8 mouse cellular contexts compared by ENCODE assay signal in the genomic region with DNA sequence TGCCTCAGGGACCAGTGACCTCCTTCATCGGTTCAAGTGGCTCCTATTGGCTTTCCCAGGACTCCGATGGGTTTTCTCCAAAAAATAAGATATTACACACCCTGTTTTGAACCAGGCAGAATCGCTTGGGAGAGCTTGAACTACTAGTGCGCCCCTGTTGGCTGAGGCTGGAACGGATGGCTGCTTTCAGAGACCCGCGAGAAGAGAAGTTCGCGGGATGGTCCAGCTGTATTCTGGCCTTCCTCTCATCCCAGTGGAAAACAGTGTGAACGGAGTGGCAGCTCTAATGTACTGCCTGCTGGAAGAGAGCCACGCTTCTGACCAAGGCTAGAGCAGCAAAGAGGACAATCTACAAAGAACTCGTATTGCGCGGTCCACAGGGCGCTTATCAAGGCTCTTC. TPM values are rescaled to one million over a fixed set of nuclear protein-coding genes. Genes with fewer than 3 reads are reported as not detected.
DNase-seq lines count a peak whose midpoint lies in the region; ATAC-seq and TF ChIP-seq lines count a peak whose summit lies in the region.

No protein-coding gene starts in this region.

- peak overlapping the region; percentile 22 for H3K4me3 ChIP-seq in kidney, postnatal 0 days (replicated peaks; ENCODE audit: low read depth, low read length)
- H3K4me3 ChIP-seq in hindbrain, embryonic 14.5 days (replicated peaks; ENCODE audit: low read length), result no peak overlapping the region
- H3K4me3 ChIP-seq in midbrain, embryonic 13.5 days (replicated peaks), result 0 out of 2 replicates have a peak overlapping the region, but pooled peaks have one; percentile 2

- ATAC-seq in kidney, postnatal 0 days (replicated peaks; ENCODE audit: low FRiP score, low read depth), result peak; percentile 22; the same call in 1 of the 2 replicates
- no peak for ATAC-seq in hindbrain, embryonic 14.5 days (ENCODE audit: low FRiP score)
- ATAC-seq in midbrain, embryonic 13.5 days, result no peak

- peak overlapping the region; percentile 49 for H3K4me2 ChIP-seq in kidney, postnatal 0 days (ENCODE audit: low read length)
- H3K4me2 ChIP-seq in hindbrain, embryonic 14.5 days (replicated peaks), result 0 out of 2 replicates have a peak overlapping the region, but pooled peaks have one; percentile 0
- no peak overlapping the region for H3K4me2 ChIP-seq in midbrain, embryonic 13.5 days (replicated peaks)

- TF ChIP-seq CTCF in kidney, postnatal 0 days (IDR thresholded peaks at IDR 0.05; ENCODE audit: low read depth), result peak; percentile 63

- H3K9ac ChIP-seq in kidney, postnatal 0 days (ENCODE audit: low read depth, low read length), result no peak overlapping the region
- no peak overlapping the region for H3K9ac ChIP-seq in hindbrain, embryonic 14.5 days
- no peak overlapping the region for H3K9ac ChIP-seq in midbrain, embryonic 13.5 days (replicated peaks)

- peak; percentile 79 for DNase-seq in kidney, postnatal 0 days (ENCODE audit: low spot score)
- DNase-seq in kidney, adult 9 months, result no peak
- peak; percentile 73 for DNase-seq in embryo, embryonic 9.5 days (ENCODE audit: extremely low spot score)
- DNase-seq in hindbrain, embryonic 14.5 days (ENCODE audit: low spot score), result no peak
- no peak for DNase-seq in adrenal gland, postnatal 10 days
- DNase-seq in thymus, adult 18-20 months, result no peak
- no peak for DNase-seq in cerebellum, adult 9-10 months

- 2% methylated on average over 15 of the region's 15 CpGs for WGBS in kidney, postnatal 0 days
- WGBS in hindbrain, embryonic 14.5 days, result 2% methylated on average over 15 of the region's 15 CpGs
- WGBS in midbrain, embryonic 13.5 days, result 2% methylated on average over 15 of the region's 15 CpGs

- H3K9me3 ChIP-seq in kidney, postnatal 0 days (replicated peaks; ENCODE audit: low read length), result no peaks in the 10 kb centered on the region
- H3K9me3 ChIP-seq in hindbrain, embryonic 14.5 days (ENCODE audit: control insufficient read depth, low read length), result 0 out of 2 replicates have a peak, but pooled peaks cover 3% of the 10 kb centered on the region
- no peaks in the 10 kb centered on the region for H3K9me3 ChIP-seq in midbrain, embryonic 13.5 days

- H3K27ac ChIP-seq in kidney, postnatal 0 days, result no peak overlapping the region
- H3K27ac ChIP-seq in hindbrain, embryonic 14.5 days, result no peak overlapping the region
- no peak overlapping the region for H3K27ac ChIP-seq in midbrain, embryonic 13.5 days

- H3K4me1 ChIP-seq in kidney, postnatal 0 days (replicated peaks; ENCODE audit: insufficient read depth, low read length), result 0 out of 2 replicates have a peak, but pooled peaks cover 4% of the 10 kb centered on the region
- H3K4me1 ChIP-seq in hindbrain, embryonic 14.5 days (replicated peaks; ENCODE audit: control insufficient read depth, insufficient read depth, low read length), result no peaks in the 10 kb centered on the region
- peaks cover 5% of the 10 kb centered on the region; the same call in 1 of the 2 replicates for H3K4me1 ChIP-seq in midbrain, embryonic 13.5 days (replicated peaks)

- H3K36me3 ChIP-seq in kidney, postnatal 0 days (ENCODE audit: insufficient read depth, low read length), result no peaks in the 10 kb centered on the region
- H3K36me3 ChIP-seq in hindbrain, embryonic 14.5 days (replicated peaks; ENCODE audit: control insufficient read depth, insufficient read depth), result no peaks in the 10 kb centered on the region
- no peaks in the 10 kb centered on the region for H3K36me3 ChIP-seq in midbrain, embryonic 13.5 days

- H3K27me3 ChIP-seq in kidney, postnatal 0 days (ENCODE audit: insufficient read depth, low read length), result peaks cover 49% of the 10 kb centered on the region
- peaks cover 94% of the 10 kb centered on the region for H3K27me3 ChIP-seq in hindbrain, embryonic 14.5 days (ENCODE audit: control insufficient read depth, insufficient read depth, low read length)
- H3K27me3 ChIP-seq in midbrain, embryonic 13.5 days, result peaks cover 99% of the 10 kb centered on the region

RNA-seq across cellular contexts. Expression of a gene that starts 8.4 kb away (rescaled TPM):
- 11.2 and 18.9 TPM in 2 replicates for polyA plus RNA-seq in kidney, postnatal 0 days (2015; fragmentation: Nextera tagmentation; extraction: Ambion mirVana)
- 0.55 and 0.64 TPM in 2 replicates for polyA plus RNA-seq in hindbrain, embryonic 14.5 days (2014; fragmentation: Nextera tagmentation; extraction: Ambion mirVana)
- polyA plus RNA-seq in midbrain, embryonic 13.5 days (2015; fragmentation: Nextera tagmentation; extraction: Ambion mirVana), result 0.30 and 0.31 TPM in 2 replicates
- under 1 TPM in 1 of 2 experiments, not detected in 1; 0.36 TPM for total RNA-seq in adrenal gland, postnatal 10 days (2021)

Comparison
In these comparisons a context has a peak if more than half of its experiments do, and no peak if none do; other contexts are left out.
1. DNase-seq: peak in kidney, postnatal 0 days (single experiment) and embryo, embryonic 9.5 days (single experiment); none in kidney, adult 9 months (single experiment), hindbrain, embryonic 14.5 days (single experiment), adrenal gland, postnatal 10 days (single experiment), thymus, adult 18-20 months (0 of 2) and cerebellum, adult 9-10 months (single experiment).